Mouse (Mus musculus): ENCODE data around the gene Galc.
A peak's percentile ranks its signal among the peaks of the same experiment; 100 is the strongest.

Galc gene

GRCm38 (mm10) chr12:98258845-98259517 is at the start of gene Galc:
Galc (minus strand) TSS chr12:98259459.
- peak; percentile 93 to 97 for DNase-seq (ENCODE audit: inconsistent age in 2 of 2, low spot score in 1 of 2)

GRCm38 (mm10) chr12:98307179-98307915 is 48.1 kb upstream of the Galc start:
- DNase-seq (ENCODE audit: inconsistent age in 2 of 2, low spot score in 1 of 2), result no peak

GRCm38 (mm10) chr12:98303013-98303412 is 43.8 kb upstream of the Galc start:
- DNase-seq (ENCODE audit: inconsistent age in 2 of 2, low spot score in 1 of 2), result no peak

DNA sequence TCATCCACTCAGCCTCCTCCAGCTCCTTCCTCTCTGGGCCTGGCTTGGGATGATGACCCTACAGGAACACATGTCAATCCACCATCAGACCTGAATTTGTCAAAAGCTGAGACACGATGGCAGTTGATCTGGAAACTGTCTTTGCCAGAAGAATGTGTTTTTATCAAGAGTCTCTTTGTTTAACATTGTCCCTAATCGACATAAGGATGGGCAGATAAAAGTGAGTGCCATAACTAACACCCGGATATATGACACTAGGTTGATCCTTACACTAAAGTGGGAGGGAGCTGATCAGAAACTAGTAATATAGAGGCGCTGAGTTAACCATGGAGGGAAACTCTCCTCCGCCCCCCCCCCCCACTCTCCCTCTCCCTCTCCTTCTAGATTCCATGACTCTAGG is 42.7 kb upstream of the Galc start:
- DNase-seq (ENCODE audit: inconsistent age in 2 of 2, low spot score in 1 of 2), result no peak

GRCm38 (mm10) chr12:98294241-98294640 is 35.0 kb upstream of the Galc start:
- DNase-seq (ENCODE audit: inconsistent age in 2 of 2, low spot score in 1 of 2), result no peak

GRCm38 (mm10) chr12:98292278-98292677 is 33.0 kb upstream of the Galc start:
- no peak for DNase-seq (ENCODE audit: inconsistent age in 2 of 2, low spot score in 1 of 2)

DNA sequence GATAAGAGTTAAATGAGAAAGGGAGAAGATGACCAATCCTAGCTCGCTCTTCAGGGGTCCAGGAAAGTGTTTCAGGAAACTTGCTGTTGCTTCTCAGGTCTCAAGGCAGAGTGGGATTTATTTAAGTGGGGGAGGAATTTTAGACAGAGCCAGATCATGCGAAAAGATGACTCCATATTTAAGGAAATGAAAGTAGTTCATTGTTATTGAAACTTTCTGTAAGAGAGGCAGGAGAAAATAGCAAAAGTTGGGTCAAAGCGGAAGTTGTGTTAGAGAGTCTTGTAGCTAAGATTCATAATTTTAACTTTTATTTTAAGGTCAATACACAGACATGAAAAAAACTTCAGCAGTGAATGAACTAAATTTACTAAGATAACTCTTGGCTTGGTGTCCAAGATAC is 31.2 kb upstream of the Galc start:
- DNase-seq (ENCODE audit: inconsistent age in 2 of 2, low spot score in 1 of 2), result no peak

- no peak for DNase-seq (ENCODE audit: inconsistent age in 2 of 2, low spot score in 1 of 2)
Observed at GRCm38 (mm10) chr12:98284477-98284876, 25.2 kb upstream of the Galc start.

GRCm38 (mm10) chr12:98283487-98283860 is 24.2 kb upstream of the Galc start:
- peak in 1 of 2 experiments; percentile 25 for DNase-seq (ENCODE audit: inconsistent age in 2 of 2, low spot score in 1 of 2)

GRCm38 (mm10) chr12:98282776-98283486 is 23.7 kb upstream of the Galc start:
- peak; percentile 55 to 75 for DNase-seq (ENCODE audit: inconsistent age in 2 of 2, low spot score in 1 of 2)

GRCm38 (mm10) chr12:98280996-98281395 is 21.7 kb upstream of the Galc start:
- DNase-seq (ENCODE audit: inconsistent age in 2 of 2, low spot score in 1 of 2), result no peak

- peak; percentile 41 to 83 for DNase-seq (ENCODE audit: inconsistent age in 2 of 2, low spot score in 1 of 2)
Observed at GRCm38 (mm10) chr12:98280530-98280929, 21.3 kb upstream of the Galc start.

GRCm38 (mm10) chr12:98272433-98272832 is 13.2 kb upstream of the Galc start:
- no peak for DNase-seq (ENCODE audit: inconsistent age in 2 of 2, low spot score in 1 of 2)

GRCm38 (mm10) chr12:98270810-98271566 is 11.7 kb upstream of the Galc start:
- DNase-seq (ENCODE audit: inconsistent age in 2 of 2, low spot score in 1 of 2), result no peak

- no peak for DNase-seq (ENCODE audit: inconsistent age in 2 of 2, low spot score in 1 of 2)
Observed at GRCm38 (mm10) chr12:98269791-98270745, 10.8 kb upstream of the Galc start.

- no peak for DNase-seq (ENCODE audit: inconsistent age in 2 of 2, low spot score in 1 of 2)
Observed at GRCm38 (mm10) chr12:98268441-98269369, 9.4 kb upstream of the Galc start, which contains the start of gene Gpr65. Gpr65 (plus strand) TSS chr12:98268635.

- peak in 1 of 2 experiments; percentile 51 for DNase-seq (ENCODE audit: inconsistent age in 2 of 2, low spot score in 1 of 2)
Observed at GRCm38 (mm10) chr12:98265697-98266096, 6.4 kb upstream of the Galc start.

GRCm38 (mm10) chr12:98259518-98259852 is 226 bp upstream of the Galc start:
- DNase-seq (ENCODE audit: inconsistent age in 2 of 2, low spot score in 1 of 2), result no peak

DNA sequence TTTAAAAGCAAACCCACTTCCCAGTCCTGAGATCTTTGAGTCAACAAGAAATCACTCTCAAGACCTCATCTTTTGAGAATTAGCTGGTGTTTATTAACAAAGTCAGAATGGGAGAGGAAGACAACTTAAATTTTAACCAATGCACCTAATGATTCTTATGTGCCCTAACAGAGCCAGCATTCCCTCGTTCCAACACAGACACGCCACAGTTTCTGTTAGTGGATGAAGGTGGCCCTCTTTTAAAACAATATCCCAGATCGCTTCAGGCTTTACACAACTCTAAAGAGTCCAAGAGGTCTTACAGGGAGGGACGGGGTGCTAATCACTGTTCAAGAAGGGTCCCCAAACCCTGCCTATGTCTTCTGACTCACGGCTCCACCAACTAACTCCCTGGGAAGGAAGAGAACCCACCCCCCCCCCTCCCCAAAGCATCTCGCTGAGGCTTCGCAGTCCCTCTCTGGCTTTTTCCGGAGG is 851 bp downstream of the Galc start:
- no peak for DNase-seq (ENCODE audit: inconsistent age in 2 of 2, low spot score in 1 of 2)

All from adrenal gland, adult (tissue).